Mouse (Mus musculus) erythroblast, adult 5-6 weeks (primary cell): ENCODE measurements around the gene Abt1. TPM values are rescaled to one million over a fixed set of nuclear protein-coding genes. Genes with fewer than 3 reads are reported as not detected.

ENCODE experiments used
- ATAC-seq: replicated peaks from 2 replicates; pipeline ENCODE4 v1.8.0; 2016; ENCODE audit warnings: moderate number of reproducible peaks, mild to moderate bottlenecking, moderate TSS enrichment, inconsistent platforms; ENCODE audit not compliant: poor library complexity, low FRiP score, severe bottlenecking
- total RNA-seq, 2 experiments: library from RNA; stranded (forward) in 1 of 2; stranded (reverse) in 1 of 2; fragments of 150-400 nt in 1 of 2; fragments of 200-764, 138-1000 nt in 1 of 2; gene quantifications; 2 replicates each; pipeline versions ENCODE4 v1.2.3 to v1.2.4; 2015 to 2017; ENCODE audit warnings: low replicate concordance in 2 of 2

The Abt1 gene
- total RNA-seq, 2 experiments from 2014 or later, result 1.4 to 1.9 TPM

- no peak for ATAC-seq
These were observed 20.8 kb upstream of the Abt1 start for GRCm38 (mm10) chr13:23444451-23444850.

GRCm38 (mm10) chr13:23439901-23440300 is 16.2 kb upstream of the Abt1 start:
- ATAC-seq, result no peak

GRCm38 (mm10) chr13:23438521-23438920 is 14.9 kb upstream of the Abt1 start:
- ATAC-seq, result 0 out of 2 replicates have a peak, but pooled peaks have one; percentile 35

- peak; percentile 51 for ATAC-seq
These were observed 14.2 kb upstream of the Abt1 start for GRCm38 (mm10) chr13:23437908-23438307.

GRCm38 (mm10) chr13:23436861-23437822 is 13.5 kb upstream of the Abt1 start:
- ATAC-seq, result peak; percentile 55

- ATAC-seq, result no peak
These were observed 12.6 kb upstream of the Abt1 start for GRCm38 (mm10) chr13:23436231-23436661.

GRCm38 (mm10) chr13:23435676-23436075 is 12.0 kb upstream of the Abt1 start:
- ATAC-seq, result no peak

- ATAC-seq, result no peak
These were observed 11.6 kb upstream of the Abt1 start for GRCm38 (mm10) chr13:23435241-23435640.

- no peak for ATAC-seq
These were observed 10.8 kb upstream of the Abt1 start for GRCm38 (mm10) chr13:23434426-23434825.

- ATAC-seq, result no peak
These were observed 10.1 kb upstream of the Abt1 start for GRCm38 (mm10) chr13:23433801-23434200.

GRCm38 (mm10) chr13:23433206-23433605 is 9.5 kb upstream of the Abt1 start:
- no peak for ATAC-seq

- peak; percentile 89 for ATAC-seq
These were observed 9.0 kb upstream of the Abt1 start for GRCm38 (mm10) chr13:23432562-23433201.

GRCm38 (mm10) chr13:23431351-23431771 is 7.7 kb upstream of the Abt1 start:
- peak; percentile 36 for ATAC-seq

- ATAC-seq, result peak; percentile 75
These were observed 7.1 kb upstream of the Abt1 start for GRCm38 (mm10) chr13:23430734-23431133.

- no peak for ATAC-seq
These were observed 6.2 kb upstream of the Abt1 start for GRCm38 (mm10) chr13:23429771-23430380.

- no peak for ATAC-seq
These were observed 4.7 kb upstream of the Abt1 start for GRCm38 (mm10) chr13:23428166-23428993.

- ATAC-seq, result no peak
These were observed 3.8 kb upstream of the Abt1 start for GRCm38 (mm10) chr13:23427401-23427910.

GRCm38 (mm10) chr13:23426922-23427321 is 3.3 kb upstream of the Abt1 start:
- ATAC-seq, result no peak

- ATAC-seq, result no peak
These were observed 2.7 kb upstream of the Abt1 start for GRCm38 (mm10) chr13:23426335-23426734.
